Mouse (Mus musculus) left cerebral cortex, adult 8-10 months (tissue): ENCODE results near the gene Lrrc8d. TPM values are rescaled to one million over a fixed set of nuclear protein-coding genes. Genes with fewer than 3 reads are reported as not detected.

ENCODE experiments used
- DNase-seq, 2 experiments: peaks; one replicate each; pipeline ENCODE4 v3.0.0; 2022; ENCODE audit warnings: low spot score in 2 of 2
- total RNA-seq, 4 experiments: library from RNA; stranded (reverse); gene quantifications; 2 replicates each; pipeline ENCODE4 v1.2.4; 2022

Gene Lrrc8d
- total RNA-seq, 4 experiments from 2014 or later, result 39.2 to 45.4 (median 42.1) TPM

DNA sequence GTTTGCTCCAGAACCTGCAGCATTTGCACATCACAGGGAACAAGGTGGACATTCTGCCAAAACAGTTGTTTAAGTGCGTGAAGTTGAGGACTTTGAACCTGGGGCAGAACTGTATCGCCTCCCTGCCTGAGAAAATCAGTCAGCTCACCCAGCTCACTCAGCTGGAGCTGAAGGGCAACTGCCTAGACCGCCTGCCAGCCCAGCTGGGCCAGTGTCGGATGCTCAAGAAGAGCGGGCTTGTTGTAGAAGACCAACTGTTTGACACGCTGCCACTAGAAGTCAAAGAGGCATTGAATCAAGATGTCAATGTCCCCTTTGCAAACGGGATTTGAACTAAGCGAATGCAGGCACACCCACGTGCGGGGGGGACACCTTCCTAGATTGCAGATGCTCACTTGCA lies 114.2 kb downstream of the Lrrc8d start:
- peak in 1 of 2 experiments; percentile 52 for DNase-seq

GRCm38 (mm10) chr5:105816118-105816517 lies 116.3 kb downstream of the Lrrc8d start:
- DNase-seq, result no peak

DNA sequence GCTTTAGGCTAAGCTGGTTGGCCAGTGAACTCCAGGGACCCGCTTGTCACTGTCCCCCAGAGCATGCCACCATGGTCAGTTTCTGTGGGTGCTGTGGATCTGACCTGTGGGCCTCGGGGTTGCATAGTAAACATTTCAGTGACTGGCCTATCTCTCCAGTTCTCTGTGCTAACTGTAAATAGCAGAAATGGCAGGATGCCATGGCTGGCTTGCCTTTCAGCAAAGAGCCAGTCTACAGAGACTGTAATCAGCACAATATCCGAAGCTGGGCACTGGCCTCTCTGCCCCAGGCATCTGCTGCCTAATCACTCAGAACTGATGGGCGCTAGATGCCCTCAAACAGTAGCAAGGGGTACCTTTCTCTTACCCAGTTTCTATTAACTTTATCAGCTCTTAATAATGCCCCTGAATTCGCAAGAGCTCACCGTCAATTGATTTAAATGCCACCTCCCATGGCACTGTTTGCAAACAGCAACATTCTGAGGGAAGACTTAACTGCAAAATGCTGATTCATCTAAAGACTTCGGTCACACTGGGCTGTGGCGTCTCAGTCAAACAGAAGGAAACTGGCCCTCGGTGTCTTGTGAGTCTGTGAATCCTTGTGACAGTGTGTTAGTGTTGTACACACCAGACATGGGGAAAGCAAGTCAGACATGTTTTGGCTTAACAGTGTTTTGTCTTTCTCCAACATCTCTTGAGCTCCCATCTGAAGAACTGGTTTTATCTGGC lies 117.6 kb downstream of the Lrrc8d start:
- DNase-seq, result no peak

GRCm38 (mm10) chr5:105818411-105818810 lies 118.6 kb downstream of the Lrrc8d start:
- no peak for DNase-seq

DNA sequence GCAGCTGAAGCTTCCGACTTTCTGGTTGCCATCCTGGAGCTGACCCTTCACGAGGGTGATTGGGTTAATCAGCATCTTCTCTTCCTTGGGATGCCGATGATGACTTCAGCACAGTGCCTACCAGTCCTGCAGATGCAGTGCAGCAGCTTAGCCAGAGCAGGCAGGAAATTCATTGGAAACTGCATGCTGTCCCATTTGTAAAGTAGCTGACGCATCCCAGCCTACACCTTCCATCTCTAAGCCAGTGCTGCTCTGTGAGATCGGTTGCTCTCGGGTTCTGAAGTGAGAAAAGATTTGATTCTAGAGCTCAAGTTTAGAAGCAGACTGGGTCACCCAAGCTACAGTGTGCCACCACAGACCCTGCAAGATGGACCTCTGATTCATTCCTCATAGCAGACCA lies 121.6 kb downstream of the Lrrc8d start:
- DNase-seq, result no peak

- no peak for DNase-seq
Observed at GRCm38 (mm10) chr5:105822521-105823498, 123.0 kb downstream of the Lrrc8d start.

DNA sequence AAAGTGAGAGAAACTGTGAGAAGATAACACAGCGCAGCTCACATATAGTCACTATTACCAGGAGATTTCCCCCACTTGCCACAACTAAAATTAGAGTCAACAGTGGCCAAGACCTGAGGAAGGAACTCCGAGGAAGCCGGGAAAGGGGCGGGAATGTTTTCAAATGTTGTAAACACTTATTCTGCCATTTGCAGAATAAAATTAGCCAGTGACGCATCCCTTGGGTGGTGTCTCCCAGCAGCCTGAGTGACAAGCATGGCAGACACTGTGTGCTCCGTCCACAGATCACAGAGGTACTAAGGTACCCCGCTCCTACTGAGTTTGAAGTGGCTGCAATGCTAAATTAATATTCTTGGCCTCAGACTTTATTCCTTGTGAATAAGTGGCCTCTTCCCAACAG lies 124.5 kb downstream of the Lrrc8d start:
- DNase-seq, result no peak

DNA sequence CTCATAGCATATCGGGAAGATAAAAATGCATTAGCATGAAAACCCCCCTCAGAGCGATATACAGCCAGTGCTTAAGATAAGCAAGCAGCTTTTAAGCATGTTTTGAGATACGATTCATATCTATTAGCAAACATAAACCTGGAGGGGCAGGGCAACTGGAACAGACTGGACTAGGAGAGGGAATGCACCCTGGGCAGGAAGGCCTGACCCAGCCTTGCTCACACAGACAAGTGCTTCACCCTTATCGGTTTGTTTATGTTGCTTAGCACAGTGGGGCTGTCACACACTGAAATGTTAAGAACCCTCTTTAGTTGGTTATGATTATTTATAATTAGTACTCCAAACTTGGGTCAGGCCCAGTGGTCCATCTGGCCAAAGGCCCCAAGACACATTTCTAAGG lies 125.1 kb downstream of the Lrrc8d start:
- no peak for DNase-seq

DNA sequence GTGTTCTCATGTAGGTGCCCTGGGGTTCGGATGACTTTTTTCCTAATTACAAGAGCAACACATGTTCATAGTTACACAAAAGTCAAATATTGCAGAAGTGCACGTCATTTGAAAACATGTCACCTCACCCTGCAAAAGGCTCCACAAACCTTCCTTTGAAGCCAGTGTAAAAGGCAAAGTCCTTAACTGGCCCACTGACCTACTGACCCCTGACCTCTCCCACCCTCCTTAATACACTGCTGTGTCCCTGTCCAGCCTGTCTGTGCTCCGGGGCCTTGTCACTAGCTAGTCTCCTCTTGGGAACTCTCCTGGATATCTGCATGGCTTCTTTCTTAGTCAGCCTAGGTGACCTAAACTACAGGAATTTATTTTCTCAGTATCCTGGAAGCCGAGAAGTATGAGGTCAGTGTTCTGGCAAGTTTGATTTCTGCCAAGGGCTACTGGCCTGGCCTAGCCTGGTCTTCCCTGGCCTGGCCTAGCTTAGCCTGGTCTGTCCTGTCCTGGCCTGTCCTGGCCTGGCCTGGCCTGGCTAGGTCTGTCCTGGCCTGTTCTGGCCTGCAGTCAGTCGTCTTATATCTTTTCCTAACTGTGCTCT lies 127.2 kb downstream of the Lrrc8d start:
- DNase-seq, result no peak

DNA sequence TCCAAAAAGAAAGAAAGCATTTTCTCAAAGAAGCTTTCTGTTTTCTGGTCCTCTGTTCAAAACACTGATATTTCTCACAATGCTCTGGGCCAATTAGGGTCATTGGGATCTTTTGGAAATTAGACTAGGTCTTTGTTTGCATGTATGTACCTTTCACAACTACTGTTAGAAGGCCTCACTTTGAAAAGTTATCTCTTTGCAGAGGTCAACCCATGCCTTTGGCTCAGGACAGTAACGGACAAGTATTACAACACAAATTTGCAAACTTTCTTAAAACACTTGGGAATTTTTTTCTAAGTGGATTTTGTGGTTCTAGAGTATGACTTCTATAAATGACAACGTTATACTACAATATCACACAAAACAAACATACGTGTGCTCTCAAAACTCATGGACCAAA lies 128.3 kb downstream of the Lrrc8d start:
- no peak for DNase-seq

- no peak for DNase-seq
Observed at GRCm38 (mm10) chr5:105829008-105829586, 129.3 kb downstream of the Lrrc8d start.

- no peak for DNase-seq
Observed at GRCm38 (mm10) chr5:105832140-105832539, 132.4 kb downstream of the Lrrc8d start.

DNA sequence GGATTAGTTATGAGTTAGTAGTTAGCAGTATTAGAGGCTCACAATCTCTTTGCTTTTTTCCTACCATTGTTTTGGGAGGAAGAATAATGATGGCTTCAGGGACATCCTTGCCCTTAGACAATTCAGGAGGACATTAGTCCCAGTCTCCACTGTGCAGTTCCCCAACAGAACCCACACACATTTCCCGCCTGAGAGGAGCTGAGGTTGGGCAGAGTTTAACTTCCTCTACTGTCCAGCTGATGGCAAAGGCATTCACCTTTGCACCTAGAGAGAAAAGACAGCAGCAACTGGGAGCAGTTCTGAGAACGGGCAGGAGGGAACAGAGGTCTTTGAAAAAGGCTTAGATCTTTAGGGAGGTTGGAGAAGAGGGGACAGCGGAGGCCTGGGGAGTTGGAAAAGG lies 134.2 kb downstream of the Lrrc8d start:
- DNase-seq, result no peak

DNA sequence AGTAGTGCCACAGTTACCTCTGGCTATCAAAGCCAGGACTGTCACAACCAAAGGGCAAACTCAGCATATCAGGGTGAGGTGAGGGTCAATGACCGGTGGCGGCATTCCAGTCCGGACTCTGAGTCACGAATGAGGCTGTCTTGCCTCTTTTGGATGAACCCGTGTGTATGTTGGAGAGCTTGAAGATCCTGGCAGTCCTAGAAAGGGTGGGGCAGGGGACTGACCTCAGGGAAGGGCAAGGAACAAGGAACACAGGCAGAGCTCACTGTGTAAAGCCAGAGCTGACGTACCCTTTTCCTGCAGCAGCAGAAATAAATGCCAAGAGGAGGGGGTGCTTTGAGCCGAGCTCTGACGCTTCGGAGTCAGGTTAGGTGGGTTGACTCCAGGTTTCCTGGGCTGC lies 136.2 kb downstream of the Lrrc8d start:
- DNase-seq, result no peak

GRCm38 (mm10) chr5:105839740-105840310 lies 140.1 kb downstream of the Lrrc8d start:
- no peak for DNase-seq

DNA sequence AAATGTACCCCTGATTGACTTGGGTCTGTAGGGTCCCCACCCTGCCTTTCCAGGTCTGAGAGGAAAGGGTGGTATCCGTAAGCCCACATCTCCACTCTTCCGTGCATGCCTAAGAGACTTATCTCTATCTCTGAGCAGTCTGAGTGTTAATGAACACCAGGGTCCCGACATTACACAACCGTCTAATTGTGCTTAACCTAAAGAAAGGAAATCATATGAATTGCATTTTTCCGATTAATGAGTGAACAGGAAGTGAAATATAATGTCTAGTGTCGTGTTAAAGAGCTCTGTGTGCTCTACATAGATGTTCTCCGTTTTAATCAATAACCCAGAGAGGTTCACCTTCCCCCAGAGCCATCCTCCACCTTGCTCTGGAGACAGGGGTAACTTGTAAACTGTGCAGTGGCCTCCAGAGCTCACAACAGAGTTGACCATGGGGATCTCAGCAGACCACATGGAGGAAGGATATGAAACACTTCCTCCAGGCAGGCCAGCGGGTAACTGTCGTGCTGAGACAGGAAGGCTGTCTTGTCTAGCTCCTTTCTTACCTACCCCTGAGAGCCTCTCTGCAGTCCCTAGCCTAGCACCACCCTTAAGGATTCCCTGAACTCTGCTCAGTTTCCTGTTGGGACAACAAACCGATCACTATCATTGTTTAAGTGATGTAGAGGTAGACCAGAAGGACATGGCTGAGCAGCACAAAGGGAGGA lies 144.4 kb downstream of the Lrrc8d start:
- DNase-seq, result no peak

GRCm38 (mm10) chr5:105845041-105845440 lies 145.3 kb downstream of the Lrrc8d start:
- DNase-seq, result no peak

GRCm38 (mm10) chr5:105847726-105848125 lies 148.0 kb downstream of the Lrrc8d start:
- no peak for DNase-seq

GRCm38 (mm10) chr5:105849222-105849621 lies 149.5 kb downstream of the Lrrc8d start:
- no peak for DNase-seq

- DNase-seq, result no peak
Observed at GRCm38 (mm10) chr5:105849643-105850042, 149.9 kb downstream of the Lrrc8d start.

DNA sequence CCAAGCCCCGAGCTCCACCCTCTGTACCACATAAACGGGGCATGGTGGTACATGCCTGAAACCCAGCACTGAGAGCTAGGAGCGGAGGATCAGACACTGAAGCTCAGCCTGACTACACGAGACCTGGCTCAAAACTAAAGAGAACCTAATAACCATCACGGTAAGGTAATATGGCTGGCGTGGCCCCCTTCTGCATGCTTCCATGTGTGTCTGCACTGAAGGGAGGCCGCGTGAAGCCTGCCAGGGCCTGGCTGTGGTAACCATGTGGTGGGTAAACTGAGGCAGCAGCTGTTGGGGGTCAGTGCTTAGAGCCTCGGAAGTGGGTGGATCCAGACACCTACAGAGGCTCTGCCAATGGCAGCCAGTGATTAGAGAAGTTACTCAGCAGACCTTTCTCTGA lies 153.5 kb downstream of the Lrrc8d start:
- no peak for DNase-seq
